Mouse (Mus musculus): ENCODE results near the gene Rbfox3.
A peak's percentile ranks its signal among the peaks of the same experiment; 100 is the strongest.

Rbfox3 gene

GRCm38 (mm10) chr11:118551705-118552104 is 359.7 kb downstream of the Rbfox3 start:
- no peak for DNase-seq (ENCODE audit: low spot score)

GRCm38 (mm10) chr11:118550773-118551520 is 360.4 kb downstream of the Rbfox3 start:
- DNase-seq (ENCODE audit: low spot score) = no peak

GRCm38 (mm10) chr11:118548242-118548641 is 363.2 kb downstream of the Rbfox3 start:
- DNase-seq (ENCODE audit: low spot score) = no peak

- DNase-seq (ENCODE audit: low spot score) = no peak
Observed at GRCm38 (mm10) chr11:118546269-118546668, 365.1 kb downstream of the Rbfox3 start.

- DNase-seq (ENCODE audit: low spot score) = no peak
Observed at GRCm38 (mm10) chr11:118545690-118546089, 365.7 kb downstream of the Rbfox3 start.

GRCm38 (mm10) chr11:118544564-118544963 is 366.8 kb downstream of the Rbfox3 start:
- DNase-seq (ENCODE audit: low spot score) = no peak

- no peak for DNase-seq (ENCODE audit: low spot score)
Observed at GRCm38 (mm10) chr11:118542906-118543305, 368.5 kb downstream of the Rbfox3 start.

- DNase-seq (ENCODE audit: low spot score) = no peak
Observed at GRCm38 (mm10) chr11:118540411-118541026, 370.9 kb downstream of the Rbfox3 start.

GRCm38 (mm10) chr11:118538008-118538407 is 373.4 kb downstream of the Rbfox3 start:
- DNase-seq (ENCODE audit: low spot score) = no peak

- DNase-seq (ENCODE audit: low spot score) = peak; percentile 54
Observed at GRCm38 (mm10) chr11:118534382-118535092, 376.9 kb downstream of the Rbfox3 start.

GRCm38 (mm10) chr11:118530313-118530712 is 381.1 kb downstream of the Rbfox3 start:
- no peak for DNase-seq (ENCODE audit: low spot score)

GRCm38 (mm10) chr11:118528761-118529160 is 382.6 kb downstream of the Rbfox3 start:
- DNase-seq (ENCODE audit: low spot score) = no peak

- no peak for DNase-seq (ENCODE audit: low spot score)
Observed at GRCm38 (mm10) chr11:118525059-118525458, 386.3 kb downstream of the Rbfox3 start.

GRCm38 (mm10) chr11:118523496-118524145 is 387.8 kb downstream of the Rbfox3 start:
- DNase-seq (ENCODE audit: low spot score) = no peak

- DNase-seq (ENCODE audit: low spot score) = no peak
Observed at GRCm38 (mm10) chr11:118520932-118521331, 390.5 kb downstream of the Rbfox3 start.

- no peak for DNase-seq (ENCODE audit: low spot score)
Observed at GRCm38 (mm10) chr11:118520251-118520650, 391.1 kb downstream of the Rbfox3 start.

GRCm38 (mm10) chr11:118518743-118519142 is 392.7 kb downstream of the Rbfox3 start:
- DNase-seq (ENCODE audit: low spot score) = no peak

- no peak for DNase-seq (ENCODE audit: low spot score)
Observed at GRCm38 (mm10) chr11:118517924-118518323, 393.5 kb downstream of the Rbfox3 start.

- no peak for DNase-seq (ENCODE audit: low spot score)
Observed at GRCm38 (mm10) chr11:118512257-118512910, 399.0 kb downstream of the Rbfox3 start.

- DNase-seq (ENCODE audit: low spot score) = peak; percentile 61
Observed at GRCm38 (mm10) chr11:118511851-118512250, 399.5 kb downstream of the Rbfox3 start.

GRCm38 (mm10) chr11:118508341-118508740 is 403.1 kb downstream of the Rbfox3 start:
- DNase-seq (ENCODE audit: low spot score) = no peak

GRCm38 (mm10) chr11:118507904-118508303 is 403.5 kb downstream of the Rbfox3 start:
- DNase-seq (ENCODE audit: low spot score) = peak; percentile 73

All from ovary, postnatal 36 days (tissue).